Mouse (Mus musculus): ENCODE results near the gene Slc11a2.
"Not testable (repeated sequence)": the region's sequence is repeated elsewhere in the genome, so short reads cannot be mapped to it uniquely, and the experiment has no call there.

Slc11a2 gene

GRCm38 (mm10) chr15:100423916-100424315 is 956 bp downstream of the Slc11a2 start:
- H3K27me3 ChIP-seq (ENCODE audit: insufficient read depth, low read length) = peaks cover 29% of the 10 kb centered on the region
- H3K9me3 ChIP-seq (ENCODE audit: low read length) = no peaks in the 10 kb centered on the region
- TF ChIP-seq NANOG (IDR thresholded peaks at IDR 0.05; ENCODE audit: borderline replicate concordance, low read length) (no peak), POU5F1 (IDR thresholded peaks at IDR 0.05; ENCODE audit: borderline replicate concordance, low read length) (no peak), CTCF (conservative IDR thresholded peaks at IDR 0.05; ENCODE audit: low read length) (no peak)

GRCm38 (mm10) chr15:100422899-100423860 is 1.7 kb downstream of the Slc11a2 start:
- peaks cover 29% of the 10 kb centered on the region for H3K27me3 ChIP-seq (ENCODE audit: insufficient read depth, low read length)
- TF ChIP-seq POU5F1 (IDR thresholded peaks at IDR 0.05; ENCODE audit: borderline replicate concordance, low read length) (no peak), NANOG (IDR thresholded peaks at IDR 0.05; ENCODE audit: borderline replicate concordance, low read length) (no peak), CTCF (conservative IDR thresholded peaks at IDR 0.05; ENCODE audit: low read length) (no peak)

More at GRCm38 (mm10) chr15:100423916-100424315, 956 bp downstream of the Slc11a2 start:
- Histone ChIP-seq H3K4me1 (replicated peaks; ENCODE audit: low read depth, low read length) (peaks cover 57% of the 10 kb centered on the region), H3K36me3 (ENCODE audit: insufficient read depth, low read length) (no peaks in the 10 kb centered on the region), H3K4me3 (replicated peaks; ENCODE audit: low read length) (peak overlapping the region; percentile 93)

GRCm38 (mm10) chr15:100422476-100422875 is 2.4 kb downstream of the Slc11a2 start:
- Histone ChIP-seq H3K27me3 (ENCODE audit: insufficient read depth, low read length) (peaks cover 29% of the 10 kb centered on the region), H3K4me3 (replicated peaks; ENCODE audit: low read length) (peak overlapping the region; percentile 93), H3K9me3 (ENCODE audit: low read length) (no peaks in the 10 kb centered on the region), H3K4me1 (replicated peaks; ENCODE audit: low read depth, low read length) (peaks cover 50% of the 10 kb centered on the region), H3K36me3 (ENCODE audit: insufficient read depth, low read length) (peaks cover 5% of the 10 kb centered on the region; the same call in 1 of the 2 replicates)
- TF ChIP-seq NANOG (IDR thresholded peaks at IDR 0.05; ENCODE audit: borderline replicate concordance, low read length) (no peak), POU5F1 (IDR thresholded peaks at IDR 0.05; ENCODE audit: borderline replicate concordance, low read length) (no peak), CTCF (conservative IDR thresholded peaks at IDR 0.05; ENCODE audit: low read length) (no peak)

More at GRCm38 (mm10) chr15:100422899-100423860, 1.7 kb downstream of the Slc11a2 start:
- peaks cover under 1% of the 10 kb centered on the region; the same call in 1 of the 2 replicates for H3K36me3 ChIP-seq (ENCODE audit: insufficient read depth, low read length)
- peak overlapping the region; percentile 93 for H3K4me3 ChIP-seq (replicated peaks; ENCODE audit: low read length)
- H3K9me3 ChIP-seq (ENCODE audit: low read length) = no peaks in the 10 kb centered on the region
- H3K4me1 ChIP-seq (replicated peaks; ENCODE audit: low read depth, low read length) = peaks cover 53% of the 10 kb centered on the region

DNA sequence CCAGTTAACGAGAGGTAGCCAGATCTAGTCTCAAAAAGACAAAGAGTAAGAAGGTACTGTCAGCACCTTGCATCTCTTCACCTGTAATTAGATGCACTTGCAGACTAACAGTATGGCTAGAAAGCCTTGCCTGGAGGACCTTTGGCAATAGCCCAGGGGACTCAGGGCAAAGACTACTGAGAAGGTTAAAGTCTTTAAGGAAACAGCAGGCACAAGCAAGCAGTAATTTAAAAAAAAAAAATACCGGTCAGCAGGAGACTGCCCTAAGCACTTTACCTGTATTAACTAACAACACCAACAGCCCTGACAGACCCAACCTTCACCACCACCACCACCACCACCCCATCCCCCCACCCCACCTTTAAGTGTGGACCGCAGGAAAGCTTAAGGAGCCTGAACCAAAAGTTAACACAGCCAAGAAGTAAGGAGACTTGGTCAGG is 3.1 kb downstream of the Slc11a2 start, which contains the start of gene Gm5475:
Gene Gm5475, plus strand, starts transcription at position 390 of the 440 bp plus-strand sequence.
- H3K4me3 ChIP-seq (replicated peaks; ENCODE audit: low read length) = peak within 1 kb of the TSS; percentile 93
- not testable (repeated sequence) for H3K36me3 ChIP-seq (ENCODE audit: insufficient read depth, low read length); H3K9me3 ChIP-seq (ENCODE audit: low read length)
- H3K27me3 ChIP-seq (ENCODE audit: insufficient read depth, low read length) = peaks cover 29% of the 10 kb centered on the region
- peaks cover 46% of the 10 kb centered on the region for H3K4me1 ChIP-seq (replicated peaks; ENCODE audit: low read depth, low read length)

DNA sequence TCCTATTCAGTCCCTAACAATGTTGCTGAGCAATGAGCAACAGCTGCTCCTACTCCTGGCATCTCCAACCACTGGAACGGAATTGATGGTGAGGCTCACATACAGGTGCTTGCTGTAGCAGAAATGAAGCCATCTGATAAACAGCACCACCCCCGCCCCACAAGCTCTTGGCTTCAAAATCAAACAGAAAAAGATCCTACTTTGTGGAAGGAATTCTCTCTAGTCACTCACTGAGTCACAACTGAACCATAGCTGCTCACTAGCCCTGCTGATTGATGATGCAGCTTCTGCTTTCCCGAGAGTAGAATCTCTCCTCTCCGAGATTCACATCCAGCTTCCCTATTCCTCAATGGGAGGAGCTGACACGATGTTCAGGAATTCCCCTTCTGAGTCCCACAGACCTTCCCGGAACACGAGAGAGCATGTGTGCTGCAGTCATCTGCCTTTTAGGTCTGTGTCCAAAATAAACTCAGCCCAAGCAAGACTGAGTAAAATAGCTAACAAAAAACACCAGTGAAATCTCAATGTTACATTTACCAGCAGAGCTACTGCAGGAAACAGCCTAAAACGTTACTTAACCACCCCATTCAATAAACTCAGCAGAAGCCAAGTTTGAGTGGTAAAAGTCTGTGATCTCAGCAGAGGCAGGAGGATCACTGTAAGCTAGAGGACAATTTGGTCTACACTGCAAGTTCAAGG is 3.7 kb downstream of the Slc11a2 start:
- peaks cover 5% of the 10 kb centered on the region; the same call in 1 of the 2 replicates for H3K36me3 ChIP-seq (ENCODE audit: insufficient read depth, low read length)
- no peak for TF ChIP-seq POU5F1 (IDR thresholded peaks at IDR 0.05; ENCODE audit: borderline replicate concordance, low read length)
- TF ChIP-seq NANOG (IDR thresholded peaks at IDR 0.05; ENCODE audit: borderline replicate concordance, low read length) = no peak
- no peak for TF ChIP-seq CTCF (conservative IDR thresholded peaks at IDR 0.05; ENCODE audit: low read length)
- no peaks in the 10 kb centered on the region for H3K9me3 ChIP-seq (ENCODE audit: low read length)
- H3K4me1 ChIP-seq (replicated peaks; ENCODE audit: low read depth, low read length) = peaks cover 46% of the 10 kb centered on the region
- H3K27me3 ChIP-seq (ENCODE audit: insufficient read depth, low read length) = peaks cover 29% of the 10 kb centered on the region
- H3K4me3 ChIP-seq (replicated peaks; ENCODE audit: low read length) = no peak overlapping the region

- Histone ChIP-seq H3K4me3 (replicated peaks; ENCODE audit: low read length) (no peak overlapping the region), H3K27me3 (ENCODE audit: insufficient read depth, low read length) (peaks cover 25% of the 10 kb centered on the region), H3K4me1 (replicated peaks; ENCODE audit: low read depth, low read length) (peaks cover 50% of the 10 kb centered on the region), H3K9me3 (ENCODE audit: low read length) (no peaks in the 10 kb centered on the region), H3K36me3 (ENCODE audit: insufficient read depth, low read length) (peaks cover 5% of the 10 kb centered on the region; the same call in 1 of the 2 replicates)
- TF ChIP-seq NANOG (IDR thresholded peaks at IDR 0.05; ENCODE audit: borderline replicate concordance, low read length) (no peak), POU5F1 (IDR thresholded peaks at IDR 0.05; ENCODE audit: borderline replicate concordance, low read length) (no peak), CTCF (conservative IDR thresholded peaks at IDR 0.05; ENCODE audit: low read length) (no peak)
Measured at GRCm38 (mm10) chr15:100419901-100420745, 4.7 kb downstream of the Slc11a2 start.

- H3K9me3 ChIP-seq (ENCODE audit: low read length) = no peaks in the 10 kb centered on the region
- H3K4me1 ChIP-seq (replicated peaks; ENCODE audit: low read depth, low read length) = peaks cover 47% of the 10 kb centered on the region
- H3K36me3 ChIP-seq (ENCODE audit: insufficient read depth, low read length) = peaks cover 5% of the 10 kb centered on the region; the same call in 1 of the 2 replicates
- no peak overlapping the region for H3K4me3 ChIP-seq (replicated peaks; ENCODE audit: low read length)
- peaks cover 17% of the 10 kb centered on the region for H3K27me3 ChIP-seq (ENCODE audit: insufficient read depth, low read length)
- TF ChIP-seq POU5F1 (IDR thresholded peaks at IDR 0.05; ENCODE audit: borderline replicate concordance, low read length) (no peak), CTCF (conservative IDR thresholded peaks at IDR 0.05; ENCODE audit: low read length) (no peak), NANOG (IDR thresholded peaks at IDR 0.05; ENCODE audit: borderline replicate concordance, low read length) (no peak)
Measured at GRCm38 (mm10) chr15:100419311-100419710, 5.6 kb downstream of the Slc11a2 start.

Measured in E14TG2a.4 (cell line).